Mouse (Mus musculus) MEL (cell line): ENCODE measurements around the gene Add1. TPM values are rescaled to one million over a fixed set of nuclear protein-coding genes. Genes with fewer than 3 reads are reported as not detected.

Source experiments
- DNase-seq: peaks from one replicate; pipeline ENCODE4 v3.0.0; 2011; ENCODE audit warnings: low read depth, low spot score
- H3K27ac ChIP-seq: 2 replicates; pipeline ENCODE4 v1.5.1; 2012; ENCODE audit warnings: low read depth, mild to moderate bottlenecking, control low read depth, low read length, moderate library complexity; ENCODE audit not compliant: control insufficient read depth
- H3K27me3 ChIP-seq, 2 experiments: fragments of 150-350 bp in 1 of 2; sonication (generic) in 1 of 2; 2 replicates each; pipeline ENCODE4 v1.6.1; 2012; ENCODE audit warnings: low read length in 2 of 2, mild to moderate bottlenecking in 2 of 2, improper control_type of control experiment in 1 of 2, moderate library complexity in 1 of 2; ENCODE audit not compliant: insufficient read depth in 2 of 2, control insufficient read depth in 1 of 2
- H3K36me3 ChIP-seq, 2 experiments: 2 replicates each; pipeline ENCODE4 v1.6.1; 2012 to 2014; ENCODE audit warnings: low read length in 2 of 2, improper control_type of control experiment in 1 of 2, inconsistent platforms in 1 of 2, mild to moderate bottlenecking in 1 of 2; ENCODE audit not compliant: insufficient read depth in 2 of 2, control insufficient read depth in 1 of 2
- H3K4me1 ChIP-seq, 2 experiments: fragments of 150-350 bp in 1 of 2; sonication (generic) in 1 of 2; 2 replicates each; pipeline ENCODE4 v1.6.1; 2012; ENCODE audit warnings: low read length in 2 of 2, improper control_type of control experiment in 1 of 2, mild to moderate bottlenecking in 1 of 2; ENCODE audit not compliant: insufficient read depth in 2 of 2, control insufficient read depth in 1 of 2
- H3K4me3 ChIP-seq, 2 experiments: fragments of 150-350 bp in 1 of 2; sonication (generic) in 1 of 2; 2 replicates each; pipeline ENCODE4 v1.5.1; 2012; ENCODE audit warnings: low read depth in 2 of 2, low read length in 2 of 2, mild to moderate bottlenecking in 2 of 2, moderate library complexity in 2 of 2, control low read depth in 1 of 2, improper control_type of control experiment in 1 of 2; ENCODE audit not compliant: control insufficient read depth in 1 of 2, insufficient read depth in 1 of 2
- H3K79me2 ChIP-seq: 2 replicates; pipeline ENCODE4 v1.6.1; 2012; ENCODE audit warnings: mild to moderate bottlenecking, low read length, moderate library complexity; ENCODE audit not compliant: control insufficient read depth, poor library complexity, insufficient read depth
- H3K9ac ChIP-seq: 2 replicates; pipeline ENCODE4 v1.6.1; 2012; ENCODE audit warnings: low read depth, mild to moderate bottlenecking, control low read depth, low read length, moderate library complexity; ENCODE audit not compliant: control insufficient read depth, poor library complexity, severe bottlenecking
- H3K9me3 ChIP-seq: fragments of 150-350 bp; sonication (generic); replicated peaks from 2 replicates; pipeline ENCODE4 v1.6.1; 2012; ENCODE audit warnings: mild to moderate bottlenecking, low read length, improper control_type of control experiment, moderate library complexity; ENCODE audit not compliant: insufficient read depth
- BHLHE40 ChIP-seq: IDR thresholded peaks from 2 replicates; pipeline ENCODE4 v1.6.1; 2012; ENCODE audit warnings: low read depth, mild to moderate bottlenecking, inconsistent platforms, low read length, improper control_type of control experiment, borderline replicate concordance
- CHD1 ChIP-seq: IDR thresholded peaks from 2 replicates; pipeline ENCODE4 v1.6.1; 2012; ENCODE audit warnings: low read depth, mild to moderate bottlenecking, inconsistent platforms, low read length, improper control_type of control experiment
- CTCF ChIP-seq, 3 experiments: IDR thresholded peaks in 2 of 3; conservative IDR thresholded peaks in 1 of 3; 2 replicates each; pipeline ENCODE4 v1.5.1; 2011 to 2012; ENCODE audit warnings: low read length in 3 of 3, low read depth in 2 of 3, mild to moderate bottlenecking in 2 of 3, improper control_type of control experiment in 1 of 3, inconsistent platforms in 1 of 3, mixed read lengths in 1 of 3, moderate library complexity in 1 of 3; ENCODE audit not compliant: control insufficient read depth in 1 of 3, insufficient read depth in 1 of 3, poor library complexity in 1 of 3, severe bottlenecking in 1 of 3
- ELF1 ChIP-seq: IDR thresholded peaks from 2 replicates; pipeline ENCODE4 v1.6.1; 2014; ENCODE audit warnings: low read depth, mild to moderate bottlenecking, inconsistent platforms, low read length, improper control_type of control experiment, moderate library complexity
- EP300 ChIP-seq, 2 experiments: IDR thresholded peaks; 2 replicates each; pipeline ENCODE4 v1.6.1; 2011; ENCODE audit warnings: improper control_type of control experiment in 2 of 2, low read length in 2 of 2, low read depth in 1 of 2, mild to moderate bottlenecking in 1 of 2
- GABPA ChIP-seq: IDR thresholded peaks from 2 replicates; pipeline ENCODE4 v1.6.1; 2012; ENCODE audit warnings: low read depth, mild to moderate bottlenecking, inconsistent platforms, low read length, improper control_type of control experiment, moderate library complexity
- HCFC1 ChIP-seq: IDR thresholded peaks from 2 replicates; pipeline ENCODE4 v1.6.1; 2012; ENCODE audit warnings: low read depth, mild to moderate bottlenecking, inconsistent platforms, low read length, improper control_type of control experiment, moderate library complexity
- MAFK ChIP-seq: IDR thresholded peaks from 2 replicates; pipeline ENCODE4 v1.6.1; 2011; ENCODE audit warnings: low read depth, mild to moderate bottlenecking, low read length, improper control_type of control experiment, borderline replicate concordance
- MEF2A ChIP-seq: IDR thresholded peaks from 2 replicates; pipeline ENCODE4 v1.6.1; 2014; ENCODE audit warnings: low read depth, mild to moderate bottlenecking, inconsistent platforms, low read length, improper control_type of control experiment; ENCODE audit not compliant: poor library complexity, insufficient replicate concordance, severe bottlenecking; ENCODE audit errors: extremely low read depth
- MXI1 ChIP-seq: IDR thresholded peaks from 2 replicates; pipeline ENCODE4 v1.6.1; 2011; ENCODE audit warnings: mild to moderate bottlenecking, low read depth, low read length, improper control_type of control experiment
- MYC ChIP-seq: IDR thresholded peaks from 2 replicates; pipeline ENCODE4 v1.6.1; 2011; ENCODE audit warnings: low read depth, mild to moderate bottlenecking, low read length, improper control_type of control experiment, moderate library complexity
- NELFE ChIP-seq: IDR thresholded peaks from 2 replicates; pipeline ENCODE4 v1.6.1; 2011; ENCODE audit warnings: low read depth, low read length, improper control_type of control experiment
- POLR2A ChIP-seq, 2 experiments: IDR thresholded peaks; 2 replicates each; pipeline ENCODE4 v1.6.1; 2011 to 2012; ENCODE audit warnings: low read length in 2 of 2, mild to moderate bottlenecking in 2 of 2, control low read depth in 1 of 2, improper control_type of control experiment in 1 of 2, low read depth in 1 of 2, moderate library complexity in 1 of 2; ENCODE audit not compliant: control insufficient read depth in 1 of 2, insufficient read depth in 1 of 2, poor library complexity in 1 of 2
- POLR2AphosphoS5 ChIP-seq: IDR thresholded peaks from 2 replicates; pipeline ENCODE4 v1.6.1; 2012; ENCODE audit warnings: low read depth, borderline replicate concordance, mild to moderate bottlenecking, inconsistent platforms, low read length, moderate library complexity, mixed read lengths
- SIN3A ChIP-seq: IDR thresholded peaks from 2 replicates; pipeline ENCODE4 v1.6.1; 2012; ENCODE audit warnings: low read length, improper control_type of control experiment, inconsistent platforms
- SMC3 ChIP-seq: IDR thresholded peaks from 2 replicates; pipeline ENCODE4 v1.6.1; 2011; ENCODE audit warnings: low read depth, low read length, improper control_type of control experiment
- UBTF ChIP-seq: IDR thresholded peaks from 2 replicates; pipeline ENCODE4 v1.6.1; 2012; ENCODE audit warnings: low read depth, mild to moderate bottlenecking, inconsistent platforms, low read length, improper control_type of control experiment, moderate library complexity, borderline replicate concordance; ENCODE audit not compliant: insufficient read depth
- ZC3H11A ChIP-seq: IDR thresholded peaks from 2 replicates; pipeline ENCODE4 v1.6.1; 2012; ENCODE audit warnings: low read depth, mild to moderate bottlenecking, inconsistent platforms, low read length, improper control_type of control experiment
- ZKSCAN1 ChIP-seq: IDR thresholded peaks from 2 replicates; pipeline ENCODE4 v1.6.1; 2012; ENCODE audit warnings: low read depth, mild to moderate bottlenecking, inconsistent platforms, low read length, improper control_type of control experiment, moderate library complexity
- polyA plus RNA-seq, 2 experiments: library from polyadenylated mRNA; stranded (reverse) in 1 of 2; unstranded in 1 of 2; fragments of >175 nt in 1 of 2; fragments of >200 nt in 1 of 2; gene quantifications; 2 replicates each; pipeline versions ENCODE4 v1.2.1 to v1.2.4; 2012; ENCODE audit warnings: low replicate concordance in 2 of 2, low read depth in 1 of 2; ENCODE audit not compliant: insufficient read length in 2 of 2, insufficient read depth in 1 of 2, missing spikeins in 1 of 2
- total RNA-seq: library from RNA; depleted of rRNA; stranded (reverse); fragments of 300-350 nt; gene quantifications from 2 replicates; pipeline ENCODE4 v1.2.3, GENCODE M21; 2012

Add1 gene
- total and polyA plus RNA-seq, 3 experiments, result 79.3 to 127 TPM; not detected in 1

DNA sequence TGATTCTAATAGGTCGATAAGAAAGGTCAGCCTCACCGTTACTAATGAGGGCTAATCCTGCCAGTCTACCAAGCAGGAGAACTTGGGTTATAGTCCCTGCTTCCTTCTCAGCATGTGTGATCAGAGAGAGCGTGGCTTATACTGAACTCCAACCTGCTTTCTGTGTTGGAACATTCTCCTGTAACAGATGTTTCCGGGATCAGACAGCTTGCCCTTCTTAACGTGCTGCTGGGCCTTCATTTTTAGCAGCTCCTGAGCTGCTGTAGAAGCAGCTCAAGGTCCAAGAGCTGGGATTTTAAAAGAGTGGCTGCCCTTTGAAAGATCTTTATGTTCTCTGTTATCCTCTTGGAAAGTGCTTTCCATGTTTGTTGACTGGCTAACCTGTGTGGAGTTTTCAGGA is 11.8 kb downstream of the Add1 start:
- Histone ChIP-seq H3K4me1 (peaks cover 10 to 17% of the 10 kb centered on the region in 2 experiments), H3K27ac (no peak overlapping the region), H3K9ac (no peak overlapping the region), H3K4me3 (no peak overlapping the region), H3K27me3 (no peaks in the 10 kb centered on the region), H3K9me3 (no peaks in the 10 kb centered on the region), H3K36me3 (peaks cover 0 to 19% of the 10 kb centered on the region in 2 experiments; a peak in 2 of 4 replicates), H3K79me2 (peaks cover 6% of the 10 kb centered on the region)
- TF ChIP-seq MYC (no peak), ELF1 (no peak), BHLHE40 (no peak), GABPA (no peak), SMC3 (no peak), HCFC1 (no peak), ZKSCAN1 (no peak), MXI1 (no peak), MAFK (no peak), CTCF (IDR thresholded peaks at IDR 0.05 in 2 of 3, conservative IDR thresholded peaks at IDR 0.05 in 1 of 3; ENCODE audit: control insufficient read depth in 1 of 3, insufficient read depth in 1 of 3, low read depth in 2 of 3, low read length in 3 of 3, poor library complexity in 1 of 3, severe bottlenecking in 1 of 3) (no peak), POLR2AphosphoS5 (no peak), CHD1 (no peak), ZC3H11A (no peak), NELFE (no peak), UBTF (no peak)
- DNase-seq, result no peak

DNA sequence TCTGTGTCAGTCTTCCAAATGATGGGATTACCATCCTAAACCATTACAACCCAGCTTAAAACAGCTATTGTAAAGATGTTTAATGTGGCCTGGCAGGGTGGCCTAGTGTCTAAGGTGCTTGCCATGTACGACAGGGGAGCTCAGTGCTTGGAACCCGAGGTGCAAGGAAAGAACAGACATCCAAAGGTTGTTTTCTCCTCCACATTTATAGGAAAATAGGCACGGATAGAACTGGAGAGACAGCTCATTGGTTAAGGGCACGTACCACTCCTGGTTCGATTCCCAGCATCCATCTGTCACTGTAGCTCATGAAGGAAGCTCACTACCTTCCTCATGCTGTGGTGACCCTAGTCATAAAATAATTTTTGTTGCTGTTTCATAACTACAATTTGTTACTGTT is 14.4 kb downstream of the Add1 start:
- no peaks in the 10 kb centered on the region for H3K27me3 ChIP-seq
- no peaks in the 10 kb centered on the region for H3K9me3 ChIP-seq
- H3K27ac ChIP-seq, result no peak overlapping the region
- no peak overlapping the region for H3K9ac ChIP-seq
- DNase-seq, result no peak
- H3K4me3 ChIP-seq, result no peak overlapping the region
- H3K4me1 ChIP-seq, result peaks cover 3 to 7% of the 10 kb centered on the region in 2 experiments
- H3K79me2 ChIP-seq, result peaks cover 4% of the 10 kb centered on the region; the same call in 1 of the 2 replicates
- H3K36me3 ChIP-seq, result peaks cover 0 to 6% of the 10 kb centered on the region in 2 experiments; a peak in 2 of 4 replicates
- no peak for TF ChIP-seq NELFE
- no peak for TF ChIP-seq POLR2AphosphoS5
- no peak for TF ChIP-seq EP300 (IDR thresholded peaks at IDR 0.05; ENCODE audit: low read depth in 1 of 2, low read length in 2 of 2)
- no peak for TF ChIP-seq MYC
- no peak for TF ChIP-seq POLR2A (IDR thresholded peaks at IDR 0.05; ENCODE audit: control insufficient read depth in 1 of 2, insufficient read depth in 1 of 2, low read depth in 1 of 2, low read length in 2 of 2, poor library complexity in 1 of 2)
- TF ChIP-seq MEF2A, result no peak
- no peak for TF ChIP-seq SIN3A
